Mouse (Mus musculus): Measurements from ENCODE around the gene Fbln2. TPM values are rescaled to one million over a fixed set of nuclear protein-coding genes. Genes with fewer than 3 reads are reported as not detected.

The Fbln2 gene
- total RNA-seq, 2 experiments from 2014 or later: 3.9 to 6.5 TPM

DNA sequence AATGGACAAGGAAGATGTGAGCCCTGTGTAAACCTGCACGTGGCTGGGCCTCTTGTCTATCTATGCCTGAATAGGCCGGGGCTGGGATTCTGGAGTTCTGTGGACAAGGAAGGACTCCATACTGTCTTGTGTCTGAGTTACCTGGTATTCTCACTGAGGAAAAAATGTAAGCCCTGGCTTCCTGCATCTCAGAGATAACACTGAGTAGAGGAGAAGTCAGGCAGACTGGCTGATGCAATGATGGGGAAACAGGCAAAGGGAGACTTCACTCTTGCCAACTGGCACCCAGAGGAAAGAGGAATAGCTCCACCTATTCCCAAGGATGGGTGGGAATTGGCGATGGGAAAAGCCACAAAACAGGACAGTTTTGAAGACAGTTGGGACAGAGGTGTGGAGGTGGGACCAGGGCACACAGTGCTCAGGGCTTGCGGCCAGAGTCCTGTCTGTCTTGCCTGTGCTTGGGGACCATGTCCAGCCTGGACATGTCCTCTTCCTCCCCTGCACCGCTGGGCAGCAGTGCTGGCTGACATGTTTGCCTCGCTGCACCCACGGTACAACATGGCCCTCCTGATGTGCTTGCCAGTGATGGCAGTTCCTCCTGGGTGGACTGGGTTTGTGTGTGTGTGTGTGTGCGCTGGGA, 48.2 kb downstream of the Fbln2 start:
- DNase-seq (ENCODE audit: low spot score in 2 of 2): no peak
- intact Hi-C loops (cut with DNase I): no loop called here

DNA sequence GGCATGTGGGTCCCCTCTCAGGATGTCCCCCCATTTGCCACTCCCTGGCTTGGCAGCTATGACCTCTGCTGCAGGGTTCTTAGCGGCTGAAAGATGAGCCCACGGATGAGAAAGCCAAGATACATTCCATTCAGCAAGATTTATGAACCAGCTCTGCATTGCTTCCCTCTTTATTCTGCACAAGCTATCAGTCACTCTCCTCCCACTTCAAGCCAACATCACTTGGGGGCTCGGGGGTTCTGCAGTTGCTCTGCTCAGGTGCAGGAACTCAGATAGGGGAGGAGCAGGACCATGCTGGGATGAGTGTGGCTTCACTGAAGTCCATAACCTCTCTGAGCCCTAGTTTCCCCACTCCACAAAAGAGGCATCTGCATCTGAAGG, 48.7 kb downstream of the Fbln2 start:
- no peak for DNase-seq (ENCODE audit: low spot score in 2 of 2)
- intact Hi-C loops (cut with DNase I): no loop called here

DNA sequence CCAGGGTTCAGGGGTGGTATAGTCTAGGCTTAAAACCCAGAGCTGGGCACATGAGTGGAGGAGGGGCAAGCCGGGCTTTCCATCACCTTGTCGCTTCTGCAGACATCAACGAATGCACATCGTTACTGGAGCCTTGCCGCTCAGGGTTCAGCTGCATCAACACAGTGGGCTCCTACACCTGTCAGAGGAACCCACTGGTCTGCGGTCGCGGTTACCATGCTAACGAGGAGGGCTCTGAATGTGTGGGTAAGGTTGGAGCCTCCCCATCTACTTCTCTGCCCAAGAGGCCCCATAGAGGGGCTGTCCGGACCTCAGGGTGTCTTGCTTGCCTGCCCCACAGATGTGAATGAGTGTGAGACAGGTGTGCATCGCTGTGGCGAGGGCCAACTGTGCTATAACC, 53.4 kb downstream of the Fbln2 start:
- DNase-seq (ENCODE audit: low spot score in 2 of 2): no peak
- intact Hi-C loops (cut with DNase I): no loop called here

DNA sequence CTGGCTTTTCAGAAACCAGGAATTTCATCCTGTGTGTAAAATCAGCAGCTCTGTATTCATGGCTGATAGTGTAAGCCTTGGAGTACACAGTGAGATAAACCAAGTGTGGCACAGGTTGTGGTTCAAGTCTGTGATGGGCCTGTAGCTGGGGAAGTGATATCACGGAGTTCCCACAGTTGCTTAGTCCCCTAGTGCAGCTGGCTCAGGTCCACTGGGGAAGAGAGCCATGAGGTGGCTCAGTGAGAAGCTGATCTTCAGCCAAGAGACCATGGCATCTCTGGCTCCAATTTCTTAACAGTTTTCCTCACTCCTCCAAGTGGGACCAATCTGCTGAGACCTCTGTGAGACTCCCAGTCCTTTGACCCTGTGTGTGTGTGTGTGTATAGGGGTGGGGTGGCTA, 54.4 kb downstream of the Fbln2 start:
- intact Hi-C loops (cut with DNase I): no loop called here

DNA sequence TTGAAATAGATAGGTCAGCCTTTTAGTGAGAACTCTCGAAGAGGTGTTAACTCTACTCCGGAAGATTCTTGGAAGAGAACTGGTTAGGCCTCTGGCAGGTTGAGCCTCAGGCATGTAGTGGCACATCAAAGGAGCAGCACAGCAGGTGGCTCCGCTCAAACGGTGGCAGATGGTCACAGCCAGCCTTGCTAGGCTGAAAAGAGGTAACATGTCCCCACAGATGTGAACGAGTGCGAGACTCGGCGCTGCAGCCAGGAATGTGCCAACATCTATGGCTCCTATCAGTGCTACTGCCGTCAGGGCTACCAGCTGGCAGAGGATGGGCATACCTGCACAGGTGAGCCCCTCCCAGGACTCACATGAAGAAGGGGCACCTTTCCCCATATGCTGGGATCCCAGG, 56.1 kb downstream of the Fbln2 start:
- DNase-seq (ENCODE audit: low spot score in 2 of 2): no peak
- intact Hi-C loops (cut with DNase I): no loop called here

More for the DNA sequence above, 54.4 kb downstream of the Fbln2 start:
- DNase-seq (ENCODE audit: low spot score in 2 of 2): no peak

DNA sequence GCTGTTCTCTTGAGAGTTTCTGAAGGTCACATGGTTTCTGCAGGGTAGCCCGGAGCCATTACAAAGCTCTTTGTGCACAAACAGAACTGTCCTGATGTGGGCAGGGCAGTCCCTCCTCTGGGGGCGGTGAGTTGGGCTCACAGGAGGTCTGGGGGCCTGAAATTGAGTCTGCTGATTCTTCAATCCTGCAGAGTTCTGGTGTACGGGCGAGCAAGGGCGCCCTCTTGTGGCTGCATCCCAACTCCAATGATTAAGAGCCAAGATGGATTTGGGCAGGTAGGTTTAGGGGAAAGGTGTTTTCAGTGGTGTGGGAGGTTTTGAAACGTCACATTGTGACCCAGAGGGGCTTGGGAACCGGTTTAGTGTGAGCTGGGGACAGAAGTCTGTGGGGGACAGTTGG, 65.3 kb downstream of the Fbln2 start:
- DNase-seq (ENCODE audit: low spot score in 2 of 2): peak; percentile 62 to 64
- intact Hi-C loops (cut with DNase I): loop anchor here (2.0 kb wide), 1 partner anchor 105 kb away; no protein-coding TSS in a partner anchor

DNA sequence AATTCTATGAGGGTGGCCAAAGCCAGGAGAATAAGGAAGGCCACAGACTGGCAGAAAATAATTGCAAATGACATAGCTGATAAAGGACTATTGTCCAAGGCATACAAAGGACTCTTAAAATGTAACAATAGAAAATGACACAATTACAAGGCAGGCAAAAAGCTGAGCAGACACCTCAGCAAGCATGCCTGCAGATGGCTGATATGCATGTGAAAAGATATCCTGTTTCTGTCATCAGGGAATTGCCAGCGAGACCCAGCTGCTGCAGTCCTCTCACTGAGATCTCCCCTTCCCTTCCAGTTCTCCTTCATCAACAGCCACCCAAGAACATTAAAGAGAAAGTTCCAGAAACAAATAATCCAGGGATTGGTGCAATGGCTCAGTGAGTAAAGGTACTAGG, 66.0 kb downstream of the Fbln2 start:
- no peak for DNase-seq (ENCODE audit: low spot score in 2 of 2)
- intact Hi-C loops (cut with DNase I): no loop called here

DNA sequence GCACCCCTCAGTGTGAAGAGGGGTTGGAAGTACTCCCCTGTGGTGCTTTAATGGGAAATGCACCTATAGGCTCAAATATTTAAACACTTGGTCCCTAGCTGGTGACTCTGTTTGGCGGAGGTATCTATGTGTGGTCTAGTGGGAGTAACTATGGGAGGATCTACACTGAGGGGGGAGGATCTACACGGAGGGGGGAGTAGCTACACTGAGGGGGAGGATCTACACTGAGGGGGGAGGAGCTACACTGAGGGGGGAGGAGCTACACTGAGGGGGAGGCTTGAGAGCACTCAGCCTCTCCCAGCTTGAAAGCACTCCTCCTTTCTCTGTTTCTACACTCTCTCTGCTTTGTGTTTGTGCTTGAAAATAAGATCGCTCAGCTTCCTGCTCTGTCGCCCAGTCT, 67.2 kb downstream of the Fbln2 start:
- intact Hi-C loops (cut with DNase I): no loop called here
- DNase-seq (ENCODE audit: low spot score in 2 of 2): no peak

DNA sequence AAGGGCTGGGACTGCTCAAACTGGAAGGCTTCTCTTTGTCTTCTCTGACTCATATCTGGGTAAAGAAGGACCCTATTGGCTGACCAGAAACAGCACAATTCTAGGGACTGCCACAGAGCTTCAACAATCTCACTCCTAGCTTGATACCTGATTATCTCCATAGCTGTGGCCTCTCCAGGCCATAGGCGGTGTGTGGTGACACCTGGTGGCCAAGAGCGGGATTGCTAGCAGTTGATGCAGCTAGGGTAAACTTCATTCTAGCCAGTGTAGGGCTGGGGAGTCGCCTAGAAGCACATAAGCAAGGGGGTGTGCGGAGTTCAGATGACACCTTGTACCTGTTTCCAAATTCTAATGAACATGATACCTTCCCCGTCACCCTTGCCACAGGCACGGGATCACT, 69.0 kb downstream of the Fbln2 start:
- intact Hi-C loops (cut with DNase I): loop anchor here (1.0 to 10.0 kb wide), 2 partner anchors 116 to 216 kb away; no protein-coding TSS in a partner anchor
- DNase-seq (ENCODE audit: low spot score in 2 of 2): peak; percentile 93 to 94

DNA sequence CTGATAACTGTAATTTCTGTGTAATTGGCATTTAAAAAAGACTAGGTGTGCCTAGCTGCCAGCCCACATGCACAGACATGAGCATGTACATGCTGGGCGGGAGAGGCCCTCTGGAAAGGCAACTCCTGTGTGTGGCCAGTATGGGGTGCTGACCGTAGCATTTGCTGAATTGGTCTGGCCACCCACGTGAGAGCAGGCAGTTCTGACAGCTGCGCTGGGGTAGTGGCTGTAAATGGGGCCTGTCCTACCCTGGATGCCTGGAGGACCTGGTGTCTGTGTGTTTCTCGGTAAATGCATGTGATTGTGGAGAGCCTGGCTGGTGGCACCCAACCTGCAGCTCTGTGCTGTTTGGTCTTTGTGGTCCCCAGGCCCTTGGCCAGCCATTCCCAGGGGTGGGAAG, 69.5 kb downstream of the Fbln2 start:
- intact Hi-C loops (cut with DNase I): loop anchor here (1.0 to 10.0 kb wide), 2 partner anchors 116 to 217 kb away; no protein-coding TSS in a partner anchor
- peak in 1 of 2 experiments; percentile 8 for DNase-seq (ENCODE audit: low spot score in 2 of 2)

DNA sequence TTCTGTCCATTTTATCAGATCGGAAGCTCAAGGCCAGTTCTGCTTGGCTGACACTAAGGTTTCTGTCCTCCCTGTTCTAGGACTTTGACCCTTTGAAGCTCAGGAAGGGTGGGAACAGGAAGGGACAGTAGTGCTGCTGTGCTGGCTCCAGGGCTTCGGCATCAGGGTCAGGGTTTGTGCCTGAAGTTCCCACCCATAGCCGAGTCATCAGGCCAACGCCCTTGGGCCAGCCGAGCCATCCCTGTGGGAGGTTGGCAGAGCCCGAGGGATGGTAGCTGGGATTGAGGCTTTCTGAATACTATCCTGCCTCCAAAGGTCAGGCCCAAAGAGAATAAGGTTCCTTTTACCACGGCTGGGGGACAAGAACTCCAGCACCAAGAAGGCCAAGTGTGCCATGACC, 70.8 kb downstream of the Fbln2 start:
- intact Hi-C loops (cut with DNase I): loop anchor here (10.0 kb wide), 1 partner anchor 218 kb away; no protein-coding TSS in a partner anchor
- DNase-seq (ENCODE audit: low spot score in 2 of 2): no peak

DNA sequence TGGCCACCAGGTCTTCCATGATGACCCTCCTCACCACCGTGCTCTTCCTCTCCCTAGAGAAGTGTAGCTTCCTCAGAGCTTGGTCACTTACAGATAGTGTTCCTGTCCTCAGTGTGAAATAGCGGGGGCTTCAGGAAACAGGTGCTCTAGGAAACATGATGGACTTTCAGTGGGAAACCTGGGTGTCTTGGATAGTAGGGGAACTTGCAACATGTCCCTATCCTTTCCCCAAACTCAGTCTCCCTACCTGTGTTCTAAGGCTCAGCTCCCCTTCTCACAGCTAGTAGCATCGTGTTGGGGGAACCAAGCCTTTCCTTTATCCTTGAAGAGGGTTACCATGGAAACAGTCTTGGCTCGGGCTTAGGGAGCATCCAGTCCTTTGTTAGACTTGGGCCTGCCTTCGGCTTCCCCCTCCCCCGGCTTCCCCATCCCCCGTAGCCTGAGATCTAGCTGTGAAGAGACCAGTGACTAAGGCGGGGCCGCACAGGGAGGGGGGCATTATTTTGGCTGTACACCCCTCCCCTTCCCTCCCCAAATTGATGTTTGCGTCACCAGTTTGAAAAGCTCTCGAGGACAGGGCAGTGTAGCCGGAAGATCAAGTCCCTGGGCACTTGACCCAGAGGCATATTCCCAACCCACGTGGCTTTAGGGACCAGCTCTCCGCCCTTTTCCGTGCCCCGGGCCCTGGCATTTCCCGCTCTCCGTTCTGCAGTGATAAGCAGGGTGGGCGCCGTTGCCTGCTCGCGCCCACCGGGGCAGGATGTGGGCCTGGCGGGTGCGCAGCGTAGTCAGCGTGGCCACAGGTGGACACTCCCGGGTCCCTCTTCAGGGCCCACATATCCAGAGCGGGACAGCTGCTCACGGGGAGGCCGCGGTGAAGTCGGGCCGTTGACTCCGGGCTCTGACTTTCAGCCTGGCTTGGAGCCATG, 72.5 kb downstream of the Fbln2 start:
- intact Hi-C loops (cut with DNase I): loop anchor here (5.0 to 10.0 kb wide), 2 partner anchors 220 to 223 kb away; no protein-coding TSS in a partner anchor
- DNase-seq (ENCODE audit: low spot score in 2 of 2): peak; percentile 40 to 55

DNA sequence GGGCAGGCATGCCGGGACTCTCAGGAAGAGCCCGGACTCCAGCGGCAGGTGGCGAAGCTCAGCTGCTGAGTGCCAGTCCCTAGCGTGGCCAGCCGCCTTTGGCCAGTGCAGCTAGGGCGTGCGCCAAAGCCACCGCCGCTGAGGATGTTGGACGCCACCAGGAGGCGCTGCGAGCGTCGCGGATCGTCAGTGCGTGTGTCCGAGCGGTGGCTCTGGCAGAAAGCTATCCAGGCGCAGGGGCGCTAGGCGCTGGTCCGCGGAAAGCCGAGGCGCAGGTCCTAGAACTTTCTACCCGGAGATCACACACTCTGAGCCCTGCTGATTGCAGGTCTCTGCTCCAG, 73.2 kb downstream of the Fbln2 start:
- intact Hi-C loops (cut with DNase I): loop anchor here (5.0 to 10.0 kb wide), 2 partner anchors 221 to 222 kb away; no protein-coding TSS in a partner anchor
- DNase-seq (ENCODE audit: low spot score in 2 of 2): peak; percentile 75 to 77

DNA sequence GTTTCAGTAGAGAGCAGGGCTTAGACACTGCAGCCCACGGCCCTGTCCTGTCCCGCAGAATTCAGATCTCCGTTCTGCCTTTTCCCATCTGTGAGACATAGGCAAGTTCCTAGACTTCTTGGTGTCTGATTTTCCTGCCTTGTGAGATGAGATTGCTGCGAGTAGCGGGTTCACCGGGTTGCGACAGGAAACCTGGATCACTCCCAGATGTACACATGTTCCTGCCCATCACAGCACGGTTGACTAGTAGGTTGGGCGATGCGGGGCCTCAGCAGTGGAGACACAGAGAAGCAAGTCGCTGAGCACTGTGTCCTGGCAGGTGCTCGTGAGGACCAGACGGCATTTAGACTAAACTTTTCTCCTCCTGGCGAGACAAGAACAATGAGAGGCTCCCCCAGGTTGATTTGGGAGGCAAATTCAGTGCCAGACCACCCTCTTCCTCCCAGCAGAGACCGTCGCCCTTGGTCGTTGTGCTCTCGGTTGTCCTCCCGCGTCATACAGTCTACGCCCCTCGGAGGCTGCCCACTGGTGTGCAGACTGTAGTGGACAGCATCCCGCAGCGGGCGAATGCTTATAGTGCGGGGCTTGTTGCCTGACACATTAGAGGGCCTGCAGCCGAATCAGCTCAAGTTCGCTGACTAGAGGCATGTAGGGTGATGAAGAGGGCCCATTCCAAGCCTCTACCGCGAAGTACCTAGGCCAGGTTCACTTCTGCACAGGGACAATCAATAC, 73.7 kb downstream of the Fbln2 start:
- DNase-seq (ENCODE audit: low spot score in 2 of 2): no peak
- intact Hi-C loops (cut with DNase I): loop anchor here (1.0 to 10.0 kb wide), 4 partner anchors 61 to 221 kb away; partner anchors contain the start of gene Wnt7a

DNA sequence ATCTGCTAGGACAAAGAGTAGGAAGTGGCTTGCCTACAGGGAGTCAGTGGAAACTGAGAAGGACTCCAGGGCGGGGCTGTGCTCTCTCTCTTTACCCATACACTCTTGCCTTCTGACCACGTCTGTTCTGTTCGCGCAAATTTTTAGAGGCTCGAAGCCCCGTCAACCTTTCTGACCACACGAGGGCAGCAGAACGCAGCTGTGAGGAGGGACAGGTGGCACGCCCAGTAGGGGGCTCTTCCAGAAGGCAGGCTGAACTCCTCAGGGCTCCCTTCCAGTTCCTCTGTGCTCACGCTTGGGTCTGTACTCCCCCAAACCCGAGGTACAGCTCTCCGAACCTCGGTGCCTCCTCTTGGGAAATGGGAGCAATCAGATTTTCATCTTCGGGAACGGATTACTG, 74.4 kb downstream of the Fbln2 start:
- intact Hi-C loops (cut with DNase I): loop anchor here (1.0 to 10.0 kb wide), 4 partner anchors 60 to 222 kb away; partner anchors contain the start of gene Wnt7a
- DNase-seq (ENCODE audit: low spot score in 2 of 2): peak; percentile 78 to 87

DNA sequence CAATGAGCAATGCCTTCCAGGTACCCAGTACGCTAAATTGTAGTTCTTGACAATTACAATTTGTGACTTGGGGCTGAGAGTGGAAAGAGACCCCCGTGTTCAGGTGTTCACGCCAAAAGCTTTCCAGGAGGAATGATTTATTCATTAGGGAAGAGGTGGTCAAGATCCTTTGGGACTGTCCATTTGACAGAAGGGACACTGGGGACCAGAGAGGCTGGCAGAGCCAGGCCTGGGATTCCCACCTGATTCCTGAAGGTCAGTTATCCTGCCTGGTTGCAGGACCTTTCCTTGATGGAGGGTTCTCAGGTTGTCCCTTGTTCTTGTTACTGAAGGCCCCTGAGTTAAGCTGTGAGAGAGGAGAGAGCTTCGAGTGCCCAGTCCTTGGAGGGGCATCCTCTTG, 74.9 kb downstream of the Fbln2 start:
- DNase-seq (ENCODE audit: low spot score in 2 of 2): no peak
- intact Hi-C loops (cut with DNase I): loop anchor here (2.0 to 10.0 kb wide), 3 partner anchors 60 to 222 kb away; no protein-coding TSS in a partner anchor

DNA sequence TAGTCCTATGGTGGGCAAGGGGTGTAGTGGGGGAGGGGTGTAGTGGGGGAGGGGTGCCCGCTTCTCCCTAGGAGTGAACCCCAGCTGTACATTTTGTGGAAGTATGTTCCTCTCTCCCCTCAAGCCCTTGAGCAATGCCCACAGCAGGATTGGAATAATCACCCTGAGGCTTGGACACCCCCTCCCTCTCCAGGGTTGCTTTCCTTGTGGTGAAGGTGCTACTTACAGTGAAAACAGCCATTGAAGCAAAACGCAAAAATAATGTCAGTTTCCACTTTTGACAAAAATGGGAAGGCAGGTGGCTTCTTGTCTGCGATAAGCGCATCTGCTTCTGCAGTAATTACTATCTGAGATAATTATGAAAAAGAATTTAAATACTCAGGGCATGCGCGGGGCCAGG, 75.4 kb downstream of the Fbln2 start:
- intact Hi-C loops (cut with DNase I): loop anchor here (2.0 to 10.0 kb wide), 3 partner anchors 59 to 223 kb away; no protein-coding TSS in a partner anchor
- no peak for DNase-seq (ENCODE audit: low spot score in 2 of 2)

DNA sequence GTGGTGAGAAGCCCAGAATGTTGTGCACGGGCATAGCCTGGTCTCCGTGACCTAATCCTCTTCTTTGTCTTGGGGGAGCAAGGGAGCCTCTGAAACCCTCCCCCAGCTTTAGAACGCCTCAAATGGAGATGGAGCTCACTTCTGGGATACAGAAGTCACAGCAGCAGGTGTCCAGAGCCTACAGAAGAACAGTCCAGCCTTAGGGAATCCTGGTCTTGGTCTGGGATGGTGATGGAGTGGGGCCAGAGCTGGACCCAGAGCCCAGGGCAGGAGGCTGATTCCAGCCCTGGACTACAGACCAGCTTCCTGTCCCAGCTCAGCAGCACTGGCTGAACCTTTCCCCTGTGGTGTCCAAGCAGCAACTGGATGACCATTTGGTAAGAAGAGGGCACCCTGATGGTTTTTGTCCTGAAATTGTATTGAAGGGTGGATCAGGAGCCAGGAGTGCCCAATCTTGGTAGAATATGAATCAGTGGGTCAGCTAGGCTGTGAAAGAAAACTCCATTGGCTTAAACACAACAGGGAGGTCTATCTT, 76.1 kb downstream of the Fbln2 start:
- intact Hi-C loops (cut with DNase I): loop anchor here (5.0 to 10.0 kb wide), 2 partner anchors 219 to 224 kb away; no protein-coding TSS in a partner anchor
- no peak for DNase-seq (ENCODE audit: low spot score in 2 of 2)

DNA sequence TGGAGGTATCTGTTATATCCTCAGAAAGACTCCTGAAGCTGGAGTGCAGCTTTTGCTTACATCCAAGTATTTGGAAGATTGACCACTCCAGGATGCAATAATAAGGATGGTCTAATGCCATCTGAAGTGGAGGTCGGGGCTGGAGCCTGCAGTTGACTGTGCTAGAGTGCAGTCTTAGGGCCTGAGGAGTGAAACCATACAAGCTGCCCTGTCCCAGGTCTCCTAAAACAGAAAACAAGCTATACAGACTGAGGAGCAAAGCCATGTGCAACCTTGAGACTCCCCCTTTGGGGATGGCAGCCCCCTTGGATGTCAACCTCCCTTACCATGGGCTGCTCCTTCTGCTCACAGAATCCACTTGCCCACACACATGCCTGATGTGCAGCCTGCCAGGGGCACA, 76.7 kb downstream of the Fbln2 start:
- no peak for DNase-seq (ENCODE audit: low spot score in 2 of 2)

More for the DNA sequence above, 76.7 kb downstream of the Fbln2 start:
- intact Hi-C loops (cut with DNase I): loop anchor here (5.0 to 10.0 kb wide), 2 partner anchors 218 to 224 kb away; no protein-coding TSS in a partner anchor

Data from left cerebral cortex, postnatal 25 days (tissue).